Mouse (Mus musculus): ENCODE measurements at regions not wholly inside any gene's neighbourhood (a gene's known extent, or its start where the extent isn't known, plus 50 kb on each side); places are given as distances from the start of the nearest gene placed in this dataset.

- no peak for DNase-seq (ENCODE audit: low spot score)
Measured at GRCm38 (mm10) chr7:67462591-67462990, 89.9 kb upstream of the Mef2a start.

- DNase-seq (ENCODE audit: low spot score), result peak; percentile 77
Measured at GRCm38 (mm10) chr7:67461333-67462255, 88.9 kb upstream of the Mef2a start.

- peak; percentile 66 for DNase-seq (ENCODE audit: low spot score)
Measured at GRCm38 (mm10) chr7:67459810-67460209, 87.2 kb upstream of the Mef2a start.

GRCm38 (mm10) chr7:67459209-67459608 lies 86.6 kb upstream of the Mef2a start:
- DNase-seq (ENCODE audit: low spot score), result no peak

GRCm38 (mm10) chr7:67458640-67459039 lies 86.0 kb upstream of the Mef2a start:
- no peak for DNase-seq (ENCODE audit: low spot score)

GRCm38 (mm10) chr7:67457898-67458297 lies 85.2 kb upstream of the Mef2a start:
- DNase-seq (ENCODE audit: low spot score), result no peak

GRCm38 (mm10) chr7:67456015-67456414 lies 83.4 kb upstream of the Mef2a start:
- no peak for DNase-seq (ENCODE audit: low spot score)

GRCm38 (mm10) chr7:67454458-67454857 lies 81.8 kb upstream of the Mef2a start:
- no peak for DNase-seq (ENCODE audit: low spot score)

- DNase-seq (ENCODE audit: low spot score), result no peak
Measured at GRCm38 (mm10) chr7:67451157-67451793, 78.6 kb upstream of the Mef2a start.

GRCm38 (mm10) chr7:67446606-67447005 lies 73.9 kb upstream of the Mef2a start:
- DNase-seq (ENCODE audit: low spot score), result no peak

GRCm38 (mm10) chr7:67445203-67446041 lies 72.8 kb upstream of the Mef2a start:
- DNase-seq (ENCODE audit: low spot score), result no peak

GRCm38 (mm10) chr7:67444523-67444942 lies 71.9 kb upstream of the Mef2a start:
- no peak for DNase-seq (ENCODE audit: low spot score)

- no peak for DNase-seq (ENCODE audit: low spot score)
Measured at GRCm38 (mm10) chr7:67443666-67444065, 71.0 kb upstream of the Mef2a start.

GRCm38 (mm10) chr7:67443001-67443555 lies 70.4 kb upstream of the Mef2a start:
- peak; percentile 60 for DNase-seq (ENCODE audit: low spot score)

- DNase-seq (ENCODE audit: low spot score), result no peak
Measured at GRCm38 (mm10) chr7:67442284-67442683, 69.6 kb upstream of the Mef2a start.

GRCm38 (mm10) chr7:67440806-67441205 lies 68.1 kb upstream of the Mef2a start:
- DNase-seq (ENCODE audit: low spot score), result no peak

- DNase-seq (ENCODE audit: low spot score), result no peak
Measured at GRCm38 (mm10) chr7:67437216-67438006, 64.8 kb upstream of the Mef2a start.

GRCm38 (mm10) chr7:67435643-67436339 lies 63.1 kb upstream of the Mef2a start:
- DNase-seq (ENCODE audit: low spot score), result peak; percentile 74

GRCm38 (mm10) chr7:67430987-67431386 lies 58.3 kb upstream of the Mef2a start:
- DNase-seq (ENCODE audit: low spot score), result no peak

- no peak for DNase-seq (ENCODE audit: low spot score)
Measured at GRCm38 (mm10) chr7:67430041-67430440, 57.4 kb upstream of the Mef2a start.
